Mouse (Mus musculus) layer of hippocampus, adult 9-11 months (tissue): ENCODE results near the gene Fam166a.
"Not testable (repeated sequence)": the region's sequence is repeated elsewhere in the genome, so short reads cannot be mapped to it uniquely, and the experiment has no call there.

ENCODE experiments used
- DNase-seq: peaks from one replicate; pipeline ENCODE4 v3.0.0; 2022

Gene Fam166a

DNA sequence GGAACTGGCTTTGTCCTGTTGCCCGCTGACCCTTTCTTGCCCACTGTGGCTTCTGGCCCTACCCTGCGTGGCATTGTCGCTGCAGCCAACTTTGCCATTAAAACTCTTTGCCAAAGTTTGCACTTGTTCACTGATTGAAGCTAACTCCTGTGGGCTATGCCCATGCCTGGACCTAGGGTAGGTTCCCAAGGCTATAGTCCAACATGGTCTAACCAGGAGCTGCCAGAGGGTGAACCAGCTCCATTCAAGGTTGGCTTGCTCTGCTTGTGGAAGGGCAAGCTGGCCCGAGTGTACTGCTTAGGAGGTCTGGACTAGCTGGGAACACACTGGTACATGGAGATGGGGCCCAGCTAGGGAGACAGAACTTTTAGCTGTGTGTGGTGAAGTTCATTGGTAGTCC is 25.6 kb downstream of the Fam166a start:
- DNase-seq = no peak

DNA sequence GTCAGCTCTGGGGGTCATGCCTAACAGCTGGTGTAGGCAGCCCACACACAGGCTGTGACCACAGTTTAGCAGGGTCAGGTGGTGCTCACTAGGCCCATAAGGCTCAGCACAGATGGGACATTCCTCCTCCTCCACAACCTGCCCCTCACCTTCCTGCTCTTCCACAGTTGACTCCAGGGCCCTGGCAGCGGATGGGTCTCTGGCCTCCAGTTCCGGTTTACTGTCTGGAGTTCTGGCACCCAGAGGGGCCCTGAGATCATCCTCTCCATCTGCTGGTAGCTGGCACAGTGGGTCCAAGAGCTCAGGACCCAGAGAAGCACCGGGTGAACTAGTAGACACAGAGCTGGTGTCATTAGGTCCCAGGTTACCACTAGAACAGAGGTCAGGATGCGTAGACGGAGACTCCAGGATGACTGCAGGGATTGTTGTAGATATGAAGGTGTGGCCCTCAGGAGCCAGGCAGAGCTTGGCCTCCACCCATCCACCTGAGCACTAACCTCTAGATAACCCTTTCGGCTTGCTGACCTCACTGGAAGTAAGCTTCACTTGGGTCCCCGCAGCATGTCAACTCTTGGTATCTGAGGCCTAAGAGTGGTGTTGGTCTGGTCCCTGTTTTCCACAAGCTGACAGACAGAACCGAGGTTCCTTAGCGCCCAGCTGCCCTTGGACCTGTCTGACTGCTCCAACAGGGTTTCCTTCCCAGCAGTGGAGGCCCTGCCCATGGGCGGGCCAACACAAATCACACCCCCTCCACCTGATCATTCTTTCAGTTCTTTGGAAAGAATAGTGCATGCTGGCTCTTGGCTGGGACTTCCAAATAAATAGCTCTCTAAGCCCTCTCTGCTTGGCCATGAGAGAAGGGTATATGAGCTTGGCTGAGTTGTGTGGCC is 27.9 kb downstream of the Fam166a start, which contains the start of gene AL732309.1:
Gene AL732309.1 (minus strand): TSS at position 681 of the 890 bp plus-strand sequence.
- no peak for DNase-seq

- no peak for DNase-seq
Observed at GRCm38 (mm10) chr2:25252331-25252730, 33.8 kb downstream of the Fam166a start.

DNA sequence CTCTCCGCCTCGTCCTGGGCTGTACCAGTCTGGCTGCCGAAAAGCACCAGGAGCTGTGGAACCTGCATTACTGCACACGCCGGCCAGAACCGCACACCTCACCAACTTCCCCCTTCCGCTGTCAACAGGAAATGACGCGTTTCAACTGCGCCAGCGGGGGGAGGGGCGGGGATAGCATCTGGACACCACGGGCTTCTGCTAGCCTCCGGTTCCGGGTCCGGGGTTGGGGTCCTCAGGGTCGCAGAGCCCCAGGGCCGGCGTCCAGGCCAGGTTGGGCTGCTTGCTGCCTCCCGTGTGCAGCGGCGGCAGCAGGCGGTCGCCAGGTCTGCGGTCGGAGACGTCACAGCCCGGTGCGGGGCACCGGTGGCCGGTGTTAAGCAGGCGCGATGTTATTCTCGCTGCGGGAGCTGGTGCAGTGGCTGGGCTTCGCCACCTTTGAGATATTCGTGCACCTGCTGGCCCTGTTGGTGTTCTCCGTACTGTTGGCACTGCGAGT is 36.8 kb downstream of the Fam166a start, which contains the start of gene Tmem203:
Gene Tmem203 (plus strand): TSS at position 156 of the 496 bp plus-strand sequence.
- DNase-seq = peak; percentile 86

- DNase-seq = not testable (repeated sequence)
Observed at GRCm38 (mm10) chr2:25256443-25257109, 38.0 kb downstream of the Fam166a start.

- not testable (repeated sequence) for DNase-seq
Observed at GRCm38 (mm10) chr2:25257250-25257649, 38.7 kb downstream of the Fam166a start.

- no peak for DNase-seq
Observed at GRCm38 (mm10) chr2:25258887-25259286, 40.3 kb downstream of the Fam166a start.

- DNase-seq = peak; percentile 70
Observed at GRCm38 (mm10) chr2:25261870-25262269, 43.3 kb downstream of the Fam166a start.

DNA sequence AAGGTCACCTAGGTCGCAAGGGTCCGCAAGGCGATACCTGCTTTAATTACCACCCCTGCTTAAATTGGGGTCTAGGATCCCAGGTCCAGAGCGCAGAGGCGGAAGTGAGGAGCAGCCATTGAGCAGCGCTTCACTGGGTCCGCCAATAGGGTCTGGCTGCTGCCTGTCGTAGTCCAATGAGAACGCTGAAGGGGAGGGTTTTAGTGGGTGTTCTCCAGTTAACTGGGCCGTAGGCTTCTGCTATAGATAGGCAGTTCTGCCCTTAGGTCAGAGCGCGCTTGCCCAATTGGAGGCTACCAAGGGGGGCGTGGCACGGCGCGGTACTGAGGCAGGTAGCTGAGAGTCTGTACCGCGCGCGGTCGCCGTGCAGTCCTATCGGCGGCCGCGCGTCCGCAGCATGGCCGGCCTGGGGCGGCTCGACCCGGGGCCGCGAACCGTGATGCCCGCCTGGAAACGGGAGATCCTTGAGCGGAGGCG is 43.8 kb downstream of the Fam166a start, which contains the start of gene Tprn:
Gene Tprn (plus strand): TSS at position 328 of the 477 bp plus-strand sequence.
- DNase-seq = peak; percentile 98

DNA sequence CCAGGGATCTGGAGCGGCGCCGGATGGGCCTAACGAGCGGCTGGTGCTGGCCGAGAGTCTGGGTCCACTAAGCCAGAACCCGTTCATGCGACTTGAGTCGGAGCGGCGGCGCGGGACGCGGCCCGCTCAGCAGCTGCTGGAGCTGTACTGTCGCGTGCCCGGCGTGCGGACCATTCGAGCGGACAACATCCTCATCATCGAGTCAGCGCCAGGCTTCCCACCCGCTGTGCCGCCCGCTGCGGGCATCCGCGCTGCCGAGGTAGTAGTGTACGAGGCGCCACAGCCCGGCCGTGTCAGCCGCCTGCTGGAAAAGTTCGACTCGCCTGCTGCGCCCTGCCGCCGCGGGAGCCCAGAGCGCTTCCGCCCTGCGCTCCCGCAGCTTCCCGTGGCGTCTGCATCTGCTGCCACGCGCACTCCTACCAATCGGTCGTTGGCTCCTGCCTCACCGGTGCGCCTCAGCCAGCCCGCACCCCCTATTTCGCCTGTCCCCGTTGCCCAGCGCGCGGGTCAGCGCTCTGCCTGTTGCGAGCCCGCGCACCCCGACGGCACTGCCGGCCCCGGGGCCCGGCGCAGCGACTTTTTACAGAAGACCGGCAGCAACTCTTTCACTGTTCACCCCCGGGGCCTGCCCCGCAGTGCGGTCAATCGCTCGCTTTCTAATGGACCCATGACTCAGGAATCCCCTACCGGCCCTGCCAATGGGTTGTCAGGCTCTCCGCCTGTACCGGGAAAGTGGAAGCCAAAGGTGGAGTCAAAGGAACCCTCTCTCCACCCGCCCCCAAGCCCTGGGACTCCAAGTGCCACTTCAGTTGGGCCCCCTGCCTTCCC is 44.5 kb downstream of the Fam166a start:
- no peak for DNase-seq

DNA sequence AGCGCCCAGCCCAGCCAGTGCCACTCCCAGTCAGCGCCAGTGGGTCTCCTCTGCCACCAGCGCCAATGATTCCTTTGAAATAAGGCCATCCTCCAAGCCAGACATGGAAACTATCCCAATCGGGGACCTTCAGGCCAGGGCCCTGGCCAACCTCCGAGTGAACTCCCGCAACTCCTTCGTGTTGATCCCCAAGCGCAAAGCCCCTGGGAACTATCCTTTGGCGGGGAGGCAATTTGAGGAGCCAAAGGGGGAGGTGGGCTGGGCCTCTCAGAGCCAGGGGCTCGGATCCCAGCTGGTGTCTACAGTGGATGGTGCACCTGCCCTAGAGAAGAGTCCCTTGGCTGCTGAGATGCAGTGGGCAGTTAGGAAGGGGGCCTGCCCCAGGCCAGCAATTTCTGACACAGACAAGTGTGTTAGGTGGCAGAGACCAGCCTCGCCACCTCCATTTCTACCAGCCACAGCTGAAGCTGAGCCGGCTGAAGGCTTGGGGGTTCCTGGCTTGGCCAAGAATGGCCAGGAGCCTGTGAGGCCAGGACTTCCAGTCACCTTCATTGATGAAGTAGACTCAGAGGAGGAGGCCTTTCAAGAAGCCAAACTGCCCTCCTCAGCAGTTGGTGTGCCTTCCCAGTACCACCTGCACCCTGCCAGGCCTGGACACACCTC is 45.2 kb downstream of the Fam166a start:
- DNase-seq = no peak

- DNase-seq = no peak
Observed at GRCm38 (mm10) chr2:25264286-25264660, 45.7 kb downstream of the Fam166a start.

DNA sequence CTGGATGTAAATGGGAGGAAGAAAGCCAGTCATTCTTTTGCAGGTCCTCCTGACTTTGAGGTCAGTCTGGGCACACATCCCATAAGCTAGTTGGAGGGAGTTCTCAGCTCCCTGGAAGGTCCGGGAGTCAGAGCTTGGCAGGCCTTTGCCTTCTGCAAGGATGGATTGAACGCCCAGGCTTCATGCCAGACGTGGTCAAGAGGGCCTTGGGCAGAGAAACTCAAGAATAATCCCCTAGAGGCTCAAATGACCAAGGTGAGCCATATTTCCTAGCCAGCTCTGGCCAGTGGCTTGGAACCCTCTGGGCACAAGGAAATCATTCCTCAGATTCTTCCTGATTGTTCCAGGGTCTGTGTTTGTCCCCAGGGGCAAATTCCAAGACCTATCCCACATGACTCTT is 46.3 kb downstream of the Fam166a start:
- no peak for DNase-seq

- peak; percentile 81 for DNase-seq
Observed at GRCm38 (mm10) chr2:25265897-25266656, 47.5 kb downstream of the Fam166a start.

GRCm38 (mm10) chr2:25266720-25267119 is 48.2 kb downstream of the Fam166a start:
- peak; percentile 90 for DNase-seq

DNA sequence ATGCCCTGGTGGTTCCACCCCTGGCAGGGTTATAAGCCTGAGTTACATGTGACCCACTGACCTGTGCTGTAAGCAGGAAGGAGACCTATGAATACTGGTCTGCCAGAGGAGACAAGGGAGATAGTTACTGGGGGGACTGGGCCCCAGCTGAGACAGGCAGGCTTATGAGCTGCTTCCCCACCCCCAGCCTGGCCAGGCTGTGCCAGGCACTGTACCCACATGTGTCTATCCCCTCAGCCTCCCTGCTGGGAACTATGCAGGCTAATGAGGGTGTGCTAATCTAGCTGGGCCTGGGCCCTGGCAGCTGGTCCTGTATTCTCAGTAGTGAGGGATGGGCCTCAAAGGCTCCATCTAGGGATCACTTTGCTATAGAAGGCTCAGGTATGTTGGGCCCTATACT is 48.7 kb downstream of the Fam166a start:
- DNase-seq = peak; percentile 88

DNA sequence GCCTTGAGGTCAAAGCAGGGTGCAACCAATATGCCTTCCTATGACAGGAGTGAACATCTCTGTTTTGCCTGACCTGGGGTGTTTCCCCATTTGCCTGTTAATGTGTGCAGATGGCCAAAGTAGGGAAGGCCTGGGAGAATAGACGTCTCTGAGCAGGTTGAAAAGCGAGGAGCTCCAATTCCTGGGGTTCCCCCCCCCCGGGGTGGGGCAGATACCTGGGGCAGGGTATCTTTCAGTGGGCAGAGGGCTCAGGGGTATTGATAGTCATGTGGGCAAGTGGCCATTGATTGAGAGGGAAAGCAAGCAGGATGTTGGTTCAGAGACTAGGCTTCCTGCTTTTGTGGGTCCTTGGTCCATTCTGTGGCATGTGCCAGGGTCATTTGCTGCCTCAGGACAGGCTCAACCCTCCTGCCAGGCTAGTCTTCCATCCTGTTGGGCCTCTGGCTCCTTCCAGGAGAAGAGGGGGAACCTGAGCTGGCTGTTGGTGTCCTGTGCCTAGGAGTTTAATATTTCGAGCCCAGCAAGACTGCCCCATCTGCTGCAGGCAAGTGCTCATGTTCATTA is 49.3 kb downstream of the Fam166a start:
- DNase-seq = no peak
